Mouse (Mus musculus) cerebellum, adult 2 months (tissue): ENCODE measurements around the gene Large1. TPM values are rescaled to one million over a fixed set of nuclear protein-coding genes. Genes with fewer than 3 reads are reported as not detected.
A peak's percentile ranks its signal among the peaks of the same experiment; 100 is the strongest.

Experiments used
- DNase-seq, 2 experiments: peaks; one replicate each; pipeline ENCODE4 v3.0.0; 2021
- H3K27ac ChIP-seq: fragments of 200-500 bp; 2 replicates; pipeline ENCODE4 v1.5.1; 2012; ENCODE audit warnings: low read length, control low read depth, inconsistent platforms; ENCODE audit not compliant: insufficient read depth
- H3K27me3 ChIP-seq: fragments of 200-500 bp; 2 replicates; pipeline ENCODE4 v1.6.1; 2012; ENCODE audit warnings: inconsistent platforms, mild to moderate bottlenecking, low read length, moderate library complexity; ENCODE audit not compliant: control insufficient read depth, insufficient read depth
- H3K4me1 ChIP-seq: fragments of 200-500 bp; 2 replicates; pipeline ENCODE4 v1.6.1; 2011; ENCODE audit warnings: low read length; ENCODE audit not compliant: control insufficient read depth, insufficient read depth
- H3K4me3 ChIP-seq: fragments of 200-500 bp; replicated peaks from 2 replicates; pipeline ENCODE3; 2011; ENCODE audit warnings: mild to moderate bottlenecking, low read depth, low read length, control low read depth; ENCODE audit not compliant: insufficient read depth
- CTCF ChIP-seq: fragments of 200-500 bp; IDR thresholded peaks from 2 replicates; pipeline ENCODE4 v1.5.1; 2011; ENCODE audit warnings: low read depth, mild to moderate bottlenecking, control low read depth, low read length, moderate library complexity, borderline replicate concordance; ENCODE audit not compliant: insufficient read depth
- POLR2A ChIP-seq: fragments of 200-500 bp; IDR thresholded peaks from 2 replicates; pipeline ENCODE4 v1.6.1; 2011; ENCODE audit warnings: low read length, control low read depth, borderline replicate concordance; ENCODE audit not compliant: insufficient read depth
- WGBS: fragments of 180-500 bp; shearing (Covaris S2); methylation state at CpG from one replicate; pipeline ENCODE4 v1.1.7; 2018; 5-methylcytosine and 5-hydroxymethylcytosine counted together
- polyA plus RNA-seq: library from polyadenylated mRNA; depleted of rRNA; stranded (reverse); fragments of >200 nt; gene quantifications from 2 replicates; pipeline ENCODE4 v1.2.3, GENCODE M21; 2012

Large1 gene
- polyA plus RNA-seq, 1 experiment, result 55.5 TPM

- H3K4me1 ChIP-seq, result no peaks in the 10 kb centered on the region; the same call in 1 of the 2 replicates
- no peaks in the 10 kb centered on the region for H3K27me3 ChIP-seq
- WGBS, result 75% methylated on average over 1 of the region's 1 CpGs
- no peak for TF ChIP-seq CTCF
- TF ChIP-seq POLR2A, result no peak
- H3K4me3 ChIP-seq, result no peak overlapping the region
- DNase-seq, result no peak
- no peak overlapping the region for H3K27ac ChIP-seq
Measured at GRCm38 (mm10) chr8:73018241-73018640, 335.1 kb downstream of the Large1 start.

GRCm38 (mm10) chr8:73017601-73018000, 335.7 kb downstream of the Large1 start:
- H3K4me1 ChIP-seq, result no peaks in the 10 kb centered on the region; the same call in 1 of the 2 replicates
- peak in 1 of 2 experiments; percentile 29 for DNase-seq
- H3K27me3 ChIP-seq, result no peaks in the 10 kb centered on the region
- TF ChIP-seq POLR2A (no peak), CTCF (no peak)
- WGBS, result 58% methylated on average over 1 of the region's 1 CpGs
- H3K27ac ChIP-seq, result no peak overlapping the region
- H3K4me3 ChIP-seq, result no peak overlapping the region

- no peak overlapping the region for H3K4me3 ChIP-seq
- TF ChIP-seq POLR2A (no peak), CTCF (no peak)
- H3K27me3 ChIP-seq, result no peaks in the 10 kb centered on the region
- H3K27ac ChIP-seq, result no peak overlapping the region
- WGBS, result 44% methylated on average over 2 of the region's 2 CpGs
- no peak for DNase-seq
- H3K4me1 ChIP-seq, result no peaks in the 10 kb centered on the region; the same call in 1 of the 2 replicates
Measured at GRCm38 (mm10) chr8:73016303-73016702, 337.0 kb downstream of the Large1 start.

GRCm38 (mm10) chr8:73007489-73007888, 345.9 kb downstream of the Large1 start:
- no peaks in the 10 kb centered on the region for H3K27me3 ChIP-seq
- H3K27ac ChIP-seq, result no peak overlapping the region
- 67% methylated on average over 2 of the region's 2 CpGs for WGBS
- peak in 1 of 2 experiments; percentile 33 for DNase-seq
- H3K4me1 ChIP-seq, result no peaks in the 10 kb centered on the region
- H3K4me3 ChIP-seq, result no peak overlapping the region
- TF ChIP-seq CTCF (no peak), POLR2A (no peak)

- peak; percentile 61 for TF ChIP-seq CTCF
- no peak for TF ChIP-seq POLR2A
- DNase-seq, result peak; percentile 17 to 24
- no peak overlapping the region for H3K27ac ChIP-seq
- no peaks in the 10 kb centered on the region for H3K27me3 ChIP-seq
- WGBS, result 57% methylated on average over 2 of the region's 2 CpGs
- H3K4me1 ChIP-seq, result no peaks in the 10 kb centered on the region
- no peak overlapping the region for H3K4me3 ChIP-seq
Measured at GRCm38 (mm10) chr8:73003858-73004257, 349.5 kb downstream of the Large1 start.

- WGBS, result 90% methylated on average over 1 of the region's 1 CpGs
Measured at GRCm38 (mm10) chr8:72993831-72994230, 359.5 kb downstream of the Large1 start.

GRCm38 (mm10) chr8:72990425-72990824, 362.9 kb downstream of the Large1 start:
- no peaks in the 10 kb centered on the region for H3K27me3 ChIP-seq
- no peak for DNase-seq
- H3K4me1 ChIP-seq, result no peaks in the 10 kb centered on the region; the same call in 1 of the 2 replicates
- H3K4me3 ChIP-seq, result no peak overlapping the region
- no peak overlapping the region for H3K27ac ChIP-seq
- TF ChIP-seq POLR2A, result no peak
- TF ChIP-seq CTCF, result no peak
- 89% methylated on average over 2 of the region's 2 CpGs for WGBS

More at GRCm38 (mm10) chr8:72993831-72994230, 359.5 kb downstream of the Large1 start:
- Histone ChIP-seq H3K4me1 (peaks cover 2% of the 10 kb centered on the region), H3K27ac (no peak overlapping the region), H3K27me3 (no peaks in the 10 kb centered on the region), H3K4me3 (no peak overlapping the region)
- TF ChIP-seq POLR2A (no peak), CTCF (no peak)
- no peak for DNase-seq

GRCm38 (mm10) chr8:72982832-72983231, 370.5 kb downstream of the Large1 start:
- 83% methylated on average over 1 of the region's 1 CpGs for WGBS
- H3K4me3 ChIP-seq, result no peak overlapping the region
- TF ChIP-seq CTCF (no peak), POLR2A (no peak)
- H3K27ac ChIP-seq, result no peak overlapping the region
- no peaks in the 10 kb centered on the region; the same call in 1 of the 2 replicates for H3K4me1 ChIP-seq
- no peaks in the 10 kb centered on the region for H3K27me3 ChIP-seq
- DNase-seq, result no peak
